Mouse (Mus musculus) liver, postnatal 0 days (tissue): ENCODE measurements around the gene Ccl4.

ENCODE experiments used
- CTCF ChIP-seq: sonication (generic); IDR thresholded peaks from 2 replicates; pipeline ENCODE4 v1.5.1; 2016; ENCODE audit warnings: antibody characterized with exemption, low read depth
- EP300 ChIP-seq: IDR thresholded peaks from 2 replicates; pipeline ENCODE4 v1.6.1; 2016; ENCODE audit warnings: antibody characterized with exemption, low read depth, mild to moderate bottlenecking

- no peak for TF ChIP-seq CTCF
- no peak for TF ChIP-seq EP300
These were observed 13.3 kb downstream of the Ccl4 start for GRCm38 (mm10) chr11:83675665-83676064.
